Mouse (Mus musculus): ENCODE data around the gene Zfp609. TPM values are rescaled to one million over a fixed set of nuclear protein-coding genes. Genes with fewer than 3 reads are reported as not detected.
"Not testable (repeated sequence)": the region's sequence is repeated elsewhere in the genome, so short reads cannot be mapped to it uniquely, and the experiment has no call there.

Gene Zfp609
- total RNA-seq, 2 experiments from 2014 or later = 48.5 to 49.1 TPM

GRCm38 (mm10) chr9:65786885-65787787 lies 40.2 kb downstream of the Zfp609 start:
- DNase-seq (ENCODE audit: extremely low spot score in 1 of 2, low spot score in 2 of 2) = no peak
- intact Hi-C loops (cut with DNase I) = no loop called here
- no peak for TF ChIP-seq CTCF (IDR thresholded peaks at IDR 0.05)
- no peak overlapping the region for H3K27ac ChIP-seq
- H3K4me3 ChIP-seq = no peak overlapping the region

- intact Hi-C loops (cut with DNase I) = no loop called here
Observed at GRCm38 (mm10) chr9:65785772-65786368, 41.5 kb downstream of the Zfp609 start.

GRCm38 (mm10) chr9:65779619-65780018 lies 47.7 kb downstream of the Zfp609 start:
- DNase-seq (ENCODE audit: extremely low spot score in 1 of 2, low spot score in 2 of 2); H3K27ac ChIP-seq; H3K4me3 ChIP-seq; intact Hi-C loops (cut with DNase I): not testable (repeated sequence)

More at GRCm38 (mm10) chr9:65785772-65786368, 41.5 kb downstream of the Zfp609 start:
- no peak overlapping the region for H3K27ac ChIP-seq
- no peak overlapping the region for H3K4me3 ChIP-seq
- no peak for DNase-seq (ENCODE audit: extremely low spot score in 1 of 2, low spot score in 2 of 2)
- TF ChIP-seq CTCF (IDR thresholded peaks at IDR 0.05) = no peak

- intact Hi-C loops (cut with DNase I) = no loop called here
- DNase-seq (ENCODE audit: extremely low spot score in 1 of 2, low spot score in 2 of 2) = no peak
- Histone ChIP-seq H3K27ac (no peak overlapping the region), H3K4me3 (no peak overlapping the region)
- TF ChIP-seq CTCF (IDR thresholded peaks at IDR 0.05) = no peak
Observed at GRCm38 (mm10) chr9:65776874-65777432, 50.4 kb downstream of the Zfp609 start.

GRCm38 (mm10) chr9:65776137-65776872 lies 51.1 kb downstream of the Zfp609 start:
- intact Hi-C loops (cut with DNase I) = no loop called here
- Histone ChIP-seq H3K27ac (no peak overlapping the region), H3K4me3 (no peak overlapping the region)
- no peak for DNase-seq (ENCODE audit: extremely low spot score in 1 of 2, low spot score in 2 of 2)
- TF ChIP-seq CTCF (IDR thresholded peaks at IDR 0.05) = no peak

- intact Hi-C loops (cut with DNase I) = no loop called here
- H3K27ac ChIP-seq = no peak overlapping the region
- no peak for DNase-seq (ENCODE audit: extremely low spot score in 1 of 2, low spot score in 2 of 2)
- no peak overlapping the region for H3K4me3 ChIP-seq
- TF ChIP-seq CTCF (IDR thresholded peaks at IDR 0.05) = no peak; the same call in 1 of the 2 replicates
Observed at GRCm38 (mm10) chr9:65773783-65774182, 53.6 kb downstream of the Zfp609 start.

- Histone ChIP-seq H3K27ac (no peak overlapping the region), H3K4me3 (no peak overlapping the region)
- intact Hi-C loops (cut with DNase I) = no loop called here
- DNase-seq (ENCODE audit: extremely low spot score in 1 of 2, low spot score in 2 of 2) = no peak
- no peak for TF ChIP-seq CTCF (IDR thresholded peaks at IDR 0.05)
Observed at GRCm38 (mm10) chr9:65771011-65771664, 56.2 kb downstream of the Zfp609 start.

- H3K27ac ChIP-seq = peak overlapping the region; percentile 74
- TF ChIP-seq CTCF (IDR thresholded peaks at IDR 0.05) = no peak
- H3K4me3 ChIP-seq = no peak overlapping the region
- intact Hi-C loops (cut with DNase I) = no loop called here
- no peak for DNase-seq (ENCODE audit: extremely low spot score in 1 of 2, low spot score in 2 of 2)
Observed at GRCm38 (mm10) chr9:65762728-65763127, 64.6 kb downstream of the Zfp609 start.

GRCm38 (mm10) chr9:65759992-65760391 lies 67.4 kb downstream of the Zfp609 start:
- H3K27ac ChIP-seq = no peak overlapping the region; the same call in 1 of the 2 replicates
- no peak for DNase-seq (ENCODE audit: extremely low spot score in 1 of 2, low spot score in 2 of 2)
- H3K4me3 ChIP-seq = no peak overlapping the region
- intact Hi-C loops (cut with DNase I) = no loop called here
- no peak for TF ChIP-seq CTCF (IDR thresholded peaks at IDR 0.05)

GRCm38 (mm10) chr9:65759256-65759655 lies 68.1 kb downstream of the Zfp609 start:
- TF ChIP-seq CTCF (IDR thresholded peaks at IDR 0.05) = no peak
- no peak overlapping the region; the same call in 1 of the 2 replicates for H3K27ac ChIP-seq
- intact Hi-C loops (cut with DNase I) = no loop called here
- no peak for DNase-seq (ENCODE audit: extremely low spot score in 1 of 2, low spot score in 2 of 2)
- H3K4me3 ChIP-seq = no peak overlapping the region

GRCm38 (mm10) chr9:65757826-65758225 lies 69.5 kb downstream of the Zfp609 start:
- intact Hi-C loops (cut with DNase I) = no loop called here
- Histone ChIP-seq H3K4me3 (no peak overlapping the region), H3K27ac (no peak overlapping the region)
- no peak for TF ChIP-seq CTCF (IDR thresholded peaks at IDR 0.05)
- no peak for DNase-seq (ENCODE audit: extremely low spot score in 1 of 2, low spot score in 2 of 2)
